Mouse (Mus musculus): ENCODE results near the gene Mrps34.

DNA sequence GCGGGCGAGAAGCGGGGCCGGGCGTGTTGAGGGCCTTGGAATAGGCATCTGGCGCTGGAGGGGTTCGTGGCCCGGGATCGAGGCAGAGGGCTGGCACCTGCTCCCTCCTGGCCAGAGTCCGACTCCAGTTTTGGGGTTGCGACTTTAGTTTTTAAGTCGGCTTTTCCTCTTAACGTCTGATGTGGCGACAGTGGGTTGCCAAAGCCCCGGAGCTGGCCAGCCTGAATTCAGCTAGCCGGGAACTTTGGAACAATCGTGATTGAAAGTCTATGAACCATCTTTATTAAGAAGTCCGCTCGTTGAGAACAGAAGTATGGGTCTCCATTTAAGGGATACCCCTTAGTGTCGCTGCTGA is 44.2 kb upstream of the Mrps34 start:
- TF ChIP-seq CTCF (IDR thresholded peaks at IDR 0.05; ENCODE audit: low read depth, low read length) (no peak), GATA1 (IDR thresholded peaks at IDR 0.05; ENCODE audit: borderline replicate concordance, low read length) (no peak), TAL1 (conservative IDR thresholded peaks at IDR 0.05; ENCODE audit: low read depth, low read length) (no peak), POLR2AphosphoS5 (IDR thresholded peaks at IDR 0.05; ENCODE audit: insufficient replicate concordance, low read depth, low read length) (no peak), GATA2 (IDR thresholded peaks at IDR 0.05; ENCODE audit: borderline replicate concordance, low read depth, low read length) (no peak)
